Mouse (Mus musculus): ENCODE measurements around the gene Lnx1. TPM values are rescaled to one million over a fixed set of nuclear protein-coding genes. Genes with fewer than 3 reads are reported as not detected.

Lnx1 gene
- polyA plus RNA-seq, 1 experiment from 2014 or later: 2.9 TPM

GRCm38 (mm10) chr5:74668956-74669355 lies 33.8 kb downstream of the Lnx1 start:
- Histone ChIP-seq H3K4me3 (ENCODE audit: low read depth, low read length) (no peak overlapping the region), H3K9me3 (ENCODE audit: low read length) (no peaks in the 10 kb centered on the region), H3K4me2 (replicated peaks; ENCODE audit: low read depth, low read length) (no peak overlapping the region), H3K9ac (replicated peaks; ENCODE audit: low read depth) (no peak overlapping the region), H3K4me1 (ENCODE audit: insufficient read depth, low read depth, low read length) (no peaks in the 10 kb centered on the region), H3K27ac (ENCODE audit: low read length) (no peak overlapping the region), H3K27me3 (replicated peaks; ENCODE audit: insufficient read depth, low read length) (no peaks in the 10 kb centered on the region), H3K36me3 (ENCODE audit: insufficient read depth, low read length) (no peaks in the 10 kb centered on the region)
- DNase-seq (ENCODE audit: low spot score) (peak; percentile 33), ATAC-seq (peak; percentile 21; the same call in 1 of the 2 replicates)
- WGBS: 57% methylated on average over 6 of the region's 6 CpGs
- TF ChIP-seq EP300 (IDR thresholded peaks at IDR 0.05): 0 out of 2 replicates have a peak, but pooled peaks have one; percentile 16
- TF ChIP-seq CTCF (IDR thresholded peaks at IDR 0.05): no peak

- DNase-seq (ENCODE audit: low spot score): no peak
- H3K27ac ChIP-seq (ENCODE audit: low read length): no peak overlapping the region
Observed at GRCm38 (mm10) chr5:74662618-74663017, 40.1 kb downstream of the Lnx1 start.

GRCm38 (mm10) chr5:74661734-74662560 lies 40.8 kb downstream of the Lnx1 start:
- Histone ChIP-seq H3K36me3 (ENCODE audit: insufficient read depth, low read length) (no peaks in the 10 kb centered on the region), H3K27me3 (replicated peaks; ENCODE audit: insufficient read depth, low read length) (no peaks in the 10 kb centered on the region), H3K27ac (ENCODE audit: low read length) (no peak overlapping the region), H3K4me3 (ENCODE audit: low read depth, low read length) (no peak overlapping the region), H3K4me1 (ENCODE audit: insufficient read depth, low read depth, low read length) (no peaks in the 10 kb centered on the region), H3K9ac (replicated peaks; ENCODE audit: low read depth) (no peak overlapping the region), H3K4me2 (replicated peaks; ENCODE audit: low read depth, low read length) (no peak overlapping the region), H3K9me3 (ENCODE audit: low read length) (no peaks in the 10 kb centered on the region)
- 40% methylated on average over 4 of the region's 4 CpGs for WGBS
- TF ChIP-seq EP300 (IDR thresholded peaks at IDR 0.05) (no peak), CTCF (IDR thresholded peaks at IDR 0.05) (no peak)
- DNase-seq (ENCODE audit: low spot score): peak; percentile 28
- ATAC-seq: no peak

More at GRCm38 (mm10) chr5:74662618-74663017, 40.1 kb downstream of the Lnx1 start:
- no peak for TF ChIP-seq CTCF (IDR thresholded peaks at IDR 0.05)
- no peak for TF ChIP-seq EP300 (IDR thresholded peaks at IDR 0.05)
- no peak overlapping the region for H3K4me3 ChIP-seq (ENCODE audit: low read depth, low read length)
- H3K27me3 ChIP-seq (replicated peaks; ENCODE audit: insufficient read depth, low read length): no peaks in the 10 kb centered on the region
- no peaks in the 10 kb centered on the region for H3K4me1 ChIP-seq (ENCODE audit: insufficient read depth, low read depth, low read length)
- no peak overlapping the region for H3K4me2 ChIP-seq (replicated peaks; ENCODE audit: low read depth, low read length)
- ATAC-seq: no peak
- H3K9me3 ChIP-seq (ENCODE audit: low read length): no peaks in the 10 kb centered on the region
- WGBS: 43% methylated on average over 1 of the region's 1 CpGs
- no peak overlapping the region for H3K9ac ChIP-seq (replicated peaks; ENCODE audit: low read depth)
- no peaks in the 10 kb centered on the region for H3K36me3 ChIP-seq (ENCODE audit: insufficient read depth, low read length)

GRCm38 (mm10) chr5:74659856-74660255 lies 42.9 kb downstream of the Lnx1 start:
- WGBS: 62% methylated on average over 4 of the region's 4 CpGs
- H3K4me3 ChIP-seq (ENCODE audit: low read depth, low read length): no peak overlapping the region
- no peaks in the 10 kb centered on the region for H3K4me1 ChIP-seq (ENCODE audit: insufficient read depth, low read depth, low read length)
- H3K9me3 ChIP-seq (ENCODE audit: low read length): no peaks in the 10 kb centered on the region
- no peak overlapping the region for H3K9ac ChIP-seq (replicated peaks; ENCODE audit: low read depth)
- TF ChIP-seq CTCF (IDR thresholded peaks at IDR 0.05) (no peak), EP300 (IDR thresholded peaks at IDR 0.05) (no peak)
- H3K36me3 ChIP-seq (ENCODE audit: insufficient read depth, low read length): no peaks in the 10 kb centered on the region
- H3K4me2 ChIP-seq (replicated peaks; ENCODE audit: low read depth, low read length): no peak overlapping the region
- no peaks in the 10 kb centered on the region for H3K27me3 ChIP-seq (replicated peaks; ENCODE audit: insufficient read depth, low read length)
- DNase-seq (ENCODE audit: low spot score) (no peak), ATAC-seq (no peak)
- no peak overlapping the region for H3K27ac ChIP-seq (ENCODE audit: low read length)

GRCm38 (mm10) chr5:74659281-74659680 lies 43.4 kb downstream of the Lnx1 start:
- ATAC-seq (no peak), DNase-seq (ENCODE audit: low spot score) (no peak)
- no peak overlapping the region for H3K4me3 ChIP-seq (ENCODE audit: low read depth, low read length)
- TF ChIP-seq EP300 (IDR thresholded peaks at IDR 0.05): no peak
- no peak for TF ChIP-seq CTCF (IDR thresholded peaks at IDR 0.05)
- no peaks in the 10 kb centered on the region for H3K9me3 ChIP-seq (ENCODE audit: low read length)
- H3K27ac ChIP-seq (ENCODE audit: low read length): no peak overlapping the region
- 90% methylated on average over 5 of the region's 5 CpGs for WGBS
- H3K4me2 ChIP-seq (replicated peaks; ENCODE audit: low read depth, low read length): no peak overlapping the region
- no peaks in the 10 kb centered on the region for H3K27me3 ChIP-seq (replicated peaks; ENCODE audit: insufficient read depth, low read length)
- H3K4me1 ChIP-seq (ENCODE audit: insufficient read depth, low read depth, low read length): no peaks in the 10 kb centered on the region
- no peaks in the 10 kb centered on the region for H3K36me3 ChIP-seq (ENCODE audit: insufficient read depth, low read length)
- no peak overlapping the region for H3K9ac ChIP-seq (replicated peaks; ENCODE audit: low read depth)

GRCm38 (mm10) chr5:74657930-74658329 lies 44.8 kb downstream of the Lnx1 start:
- DNase-seq (ENCODE audit: low spot score) (no peak), ATAC-seq (no peak)
- Histone ChIP-seq H3K27ac (ENCODE audit: low read length) (no peak overlapping the region), H3K4me3 (ENCODE audit: low read depth, low read length) (no peak overlapping the region), H3K9me3 (ENCODE audit: low read length) (no peaks in the 10 kb centered on the region), H3K4me1 (ENCODE audit: insufficient read depth, low read depth, low read length) (no peaks in the 10 kb centered on the region), H3K36me3 (ENCODE audit: insufficient read depth, low read length) (no peaks in the 10 kb centered on the region), H3K4me2 (replicated peaks; ENCODE audit: low read depth, low read length) (no peak overlapping the region), H3K27me3 (replicated peaks; ENCODE audit: insufficient read depth, low read length) (no peaks in the 10 kb centered on the region), H3K9ac (replicated peaks; ENCODE audit: low read depth) (no peak overlapping the region)
- TF ChIP-seq CTCF (IDR thresholded peaks at IDR 0.05): no peak
- TF ChIP-seq EP300 (IDR thresholded peaks at IDR 0.05): no peak
- 82% methylated on average over 6 of the region's 6 CpGs for WGBS

Measured in lung, postnatal 0 days (tissue).